Mouse (Mus musculus): ENCODE measurements around the gene Ahdc1.

Gene Ahdc1

GRCm38 (mm10) chr4:133017597-133018262 is 6.7 kb downstream of the Ahdc1 start:
- DNase-seq (ENCODE audit: low spot score in 2 of 2) = no peak

- DNase-seq (ENCODE audit: low spot score in 2 of 2) = no peak
Observed at GRCm38 (mm10) chr4:133018263-133018798, 7.3 kb downstream of the Ahdc1 start.

GRCm38 (mm10) chr4:133020721-133021120 is 9.7 kb downstream of the Ahdc1 start:
- DNase-seq (ENCODE audit: low spot score in 2 of 2) = no peak

- no peak for DNase-seq (ENCODE audit: low spot score in 2 of 2)
Observed at GRCm38 (mm10) chr4:133021181-133021671, 10.2 kb downstream of the Ahdc1 start.

- no peak for DNase-seq (ENCODE audit: low spot score in 2 of 2)
Observed at GRCm38 (mm10) chr4:133022217-133022616, 11.2 kb downstream of the Ahdc1 start.

- no peak for DNase-seq (ENCODE audit: low spot score in 2 of 2)
Observed at GRCm38 (mm10) chr4:133022954-133023635, 12.0 kb downstream of the Ahdc1 start.

GRCm38 (mm10) chr4:133023636-133024035 is 12.6 kb downstream of the Ahdc1 start:
- DNase-seq (ENCODE audit: low spot score in 2 of 2) = no peak

GRCm38 (mm10) chr4:133024404-133024803 is 13.3 kb downstream of the Ahdc1 start:
- DNase-seq (ENCODE audit: low spot score in 2 of 2) = no peak

GRCm38 (mm10) chr4:133024969-133025685 is 14.1 kb downstream of the Ahdc1 start:
- DNase-seq (ENCODE audit: low spot score in 2 of 2) = no peak

- no peak for DNase-seq (ENCODE audit: low spot score in 2 of 2)
Observed at GRCm38 (mm10) chr4:133026272-133026671, 15.2 kb downstream of the Ahdc1 start.

GRCm38 (mm10) chr4:133026826-133027375 is 15.8 kb downstream of the Ahdc1 start:
- no peak for DNase-seq (ENCODE audit: low spot score in 2 of 2)

GRCm38 (mm10) chr4:133027721-133028120 is 16.7 kb downstream of the Ahdc1 start:
- no peak for DNase-seq (ENCODE audit: low spot score in 2 of 2)

- no peak for DNase-seq (ENCODE audit: low spot score in 2 of 2)
Observed at GRCm38 (mm10) chr4:133028193-133028592, 17.1 kb downstream of the Ahdc1 start.

- DNase-seq (ENCODE audit: low spot score in 2 of 2) = no peak
Observed at GRCm38 (mm10) chr4:133028875-133029274, 17.8 kb downstream of the Ahdc1 start.

- no peak for DNase-seq (ENCODE audit: low spot score in 2 of 2)
Observed at GRCm38 (mm10) chr4:133032410-133033095, 21.5 kb downstream of the Ahdc1 start.

GRCm38 (mm10) chr4:133034478-133034877 is 23.4 kb downstream of the Ahdc1 start:
- DNase-seq (ENCODE audit: low spot score in 2 of 2) = no peak

- no peak for DNase-seq (ENCODE audit: low spot score in 2 of 2)
Observed at GRCm38 (mm10) chr4:133035446-133035845, 24.4 kb downstream of the Ahdc1 start.

- DNase-seq (ENCODE audit: low spot score in 2 of 2) = no peak
Observed at GRCm38 (mm10) chr4:133035946-133036345, 24.9 kb downstream of the Ahdc1 start.

GRCm38 (mm10) chr4:133037293-133037692 is 26.2 kb downstream of the Ahdc1 start:
- DNase-seq (ENCODE audit: low spot score in 2 of 2) = no peak

GRCm38 (mm10) chr4:133037798-133038197 is 26.7 kb downstream of the Ahdc1 start:
- DNase-seq (ENCODE audit: low spot score in 2 of 2) = no peak

GRCm38 (mm10) chr4:133038521-133039115 is 27.6 kb downstream of the Ahdc1 start:
- DNase-seq (ENCODE audit: low spot score in 2 of 2) = no peak

Data from spleen, postnatal 10 days (tissue).